Mouse (Mus musculus): ENCODE data around the gene Nudt14. TPM values are rescaled to one million over a fixed set of nuclear protein-coding genes. Genes with fewer than 3 reads are reported as not detected.

The Nudt14 gene
- total RNA-seq, 1 experiment from 2014 or later: 4.2 TPM

GRCm38 (mm10) chr12:112951150-112951842 is 9.4 kb upstream of the Nudt14 start:
- no peak for ATAC-seq (ENCODE audit: extremely low read depth, insufficient number of reproducible peaks, low FRiP score, poor library complexity, severe bottlenecking)

- ATAC-seq (ENCODE audit: extremely low read depth, insufficient number of reproducible peaks, low FRiP score, poor library complexity, severe bottlenecking): no peak
Measured at GRCm38 (mm10) chr12:112950761-112951129, 8.8 kb upstream of the Nudt14 start.

- no peak; the same call in 1 of the 2 replicates for ATAC-seq (ENCODE audit: extremely low read depth, insufficient number of reproducible peaks, low FRiP score, poor library complexity, severe bottlenecking)
Measured at GRCm38 (mm10) chr12:112950040-112950760, 8.3 kb upstream of the Nudt14 start.

- 0 out of 2 replicates have a peak, but pooled peaks have one; percentile 14 for ATAC-seq (ENCODE audit: extremely low read depth, insufficient number of reproducible peaks, low FRiP score, poor library complexity, severe bottlenecking)
Measured at GRCm38 (mm10) chr12:112947307-112947706, 5.4 kb upstream of the Nudt14 start.

- no peak for ATAC-seq (ENCODE audit: extremely low read depth, insufficient number of reproducible peaks, low FRiP score, poor library complexity, severe bottlenecking)
Measured at GRCm38 (mm10) chr12:112943669-112944068, 1.7 kb upstream of the Nudt14 start.

GRCm38 (mm10) chr12:112941156-112941775 is 658 bp downstream of the Nudt14 start:
- no peak for ATAC-seq (ENCODE audit: extremely low read depth, insufficient number of reproducible peaks, low FRiP score, poor library complexity, severe bottlenecking)

- ATAC-seq (ENCODE audit: extremely low read depth, insufficient number of reproducible peaks, low FRiP score, poor library complexity, severe bottlenecking): no peak
Measured at GRCm38 (mm10) chr12:112940710-112941109, 1.2 kb downstream of the Nudt14 start.

- ATAC-seq (ENCODE audit: extremely low read depth, insufficient number of reproducible peaks, low FRiP score, poor library complexity, severe bottlenecking): no peak
Measured at GRCm38 (mm10) chr12:112940238-112940637, 1.7 kb downstream of the Nudt14 start.

- no peak for ATAC-seq (ENCODE audit: extremely low read depth, insufficient number of reproducible peaks, low FRiP score, poor library complexity, severe bottlenecking)
Measured at GRCm38 (mm10) chr12:112938873-112939565, 2.9 kb downstream of the Nudt14 start.

- ATAC-seq (ENCODE audit: extremely low read depth, insufficient number of reproducible peaks, low FRiP score, poor library complexity, severe bottlenecking): no peak
Measured at GRCm38 (mm10) chr12:112938366-112938765, 3.6 kb downstream of the Nudt14 start.

- no peak for ATAC-seq (ENCODE audit: extremely low read depth, insufficient number of reproducible peaks, low FRiP score, poor library complexity, severe bottlenecking)
Measured at GRCm38 (mm10) chr12:112937906-112938305, 4.0 kb downstream of the Nudt14 start.

GRCm38 (mm10) chr12:112932647-112933046 is 9.3 kb downstream of the Nudt14 start:
- no peak for ATAC-seq (ENCODE audit: extremely low read depth, insufficient number of reproducible peaks, low FRiP score, poor library complexity, severe bottlenecking)

- ATAC-seq (ENCODE audit: extremely low read depth, insufficient number of reproducible peaks, low FRiP score, poor library complexity, severe bottlenecking): no peak
Measured at GRCm38 (mm10) chr12:112929562-112930352, 12.2 kb downstream of the Nudt14 start, which contains the start of gene Jag2. Jag2 (minus strand) TSS chr12:112929776.

- ATAC-seq (ENCODE audit: extremely low read depth, insufficient number of reproducible peaks, low FRiP score, poor library complexity, severe bottlenecking): no peak
Measured at GRCm38 (mm10) chr12:112928401-112929241, 13.3 kb downstream of the Nudt14 start.

GRCm38 (mm10) chr12:112927265-112927664 is 14.7 kb downstream of the Nudt14 start:
- ATAC-seq (ENCODE audit: extremely low read depth, insufficient number of reproducible peaks, low FRiP score, poor library complexity, severe bottlenecking): no peak

- no peak for ATAC-seq (ENCODE audit: extremely low read depth, insufficient number of reproducible peaks, low FRiP score, poor library complexity, severe bottlenecking)
Measured at GRCm38 (mm10) chr12:112925950-112926349, 16.0 kb downstream of the Nudt14 start.

- no peak for ATAC-seq (ENCODE audit: extremely low read depth, insufficient number of reproducible peaks, low FRiP score, poor library complexity, severe bottlenecking)
Measured at GRCm38 (mm10) chr12:112922541-112922940, 19.4 kb downstream of the Nudt14 start.

GRCm38 (mm10) chr12:112921518-112921917 is 20.4 kb downstream of the Nudt14 start:
- no peak for ATAC-seq (ENCODE audit: extremely low read depth, insufficient number of reproducible peaks, low FRiP score, poor library complexity, severe bottlenecking)

All from neutrophil, adult 5-6 weeks (primary cell).